Mouse (Mus musculus) urinary bladder, postnatal 25 days (tissue): ENCODE results near the gene Fads3.
A peak's percentile ranks its signal among the peaks of the same experiment; 100 is the strongest.

Experiments
- DNase-seq: peaks from one replicate; pipeline ENCODE4 v3.0.0; 2022; ENCODE audit warnings: low spot score

The Fads3 gene

DNA sequence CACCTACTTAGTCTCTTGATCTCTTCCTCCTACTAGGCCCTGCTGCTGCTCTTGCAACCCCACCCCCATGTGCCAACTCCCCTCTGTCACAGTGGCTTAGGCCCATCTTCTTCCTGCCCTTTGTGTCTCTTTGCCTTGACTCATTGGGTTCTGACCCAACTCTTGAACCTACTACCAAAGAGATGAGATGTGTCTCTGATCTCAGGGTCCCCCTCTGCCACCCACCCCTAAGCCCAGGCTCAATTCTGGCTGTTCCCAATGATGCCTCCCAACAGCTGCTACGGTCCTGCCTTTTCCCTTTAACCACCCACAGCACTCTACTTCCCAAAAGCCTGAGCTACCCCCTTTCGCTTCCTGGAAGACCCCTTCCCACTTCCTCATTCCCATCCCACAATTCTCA lies 19.4 kb upstream of the Fads3 start:
- DNase-seq = no peak

GRCm38 (mm10) chr19:10022414-10023303 lies 18.7 kb upstream of the Fads3 start:
- DNase-seq = no peak

- DNase-seq = no peak
Observed at GRCm38 (mm10) chr19:10023304-10023758, 18.0 kb upstream of the Fads3 start.

- no peak for DNase-seq
Observed at GRCm38 (mm10) chr19:10025169-10025875, 16.0 kb upstream of the Fads3 start.

DNA sequence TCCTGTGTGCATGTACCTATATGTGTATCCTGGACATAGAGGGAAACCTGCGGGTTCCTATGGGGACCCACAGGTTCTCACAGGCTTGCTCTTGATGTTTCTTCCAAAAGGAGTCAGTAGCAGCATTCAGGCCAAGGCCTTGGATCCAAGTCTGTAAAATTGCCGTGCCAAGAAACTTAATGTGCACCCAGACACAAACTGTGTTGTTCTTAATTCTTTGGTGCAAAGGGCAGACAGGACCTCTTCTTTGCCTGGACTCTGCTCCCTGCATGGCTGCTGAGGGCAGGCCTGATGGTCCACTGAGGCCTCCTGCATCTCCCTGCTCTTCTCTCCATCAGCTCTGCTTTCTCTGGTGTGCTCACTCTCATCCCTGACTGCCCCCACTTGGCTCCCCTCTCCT lies 11.6 kb upstream of the Fads3 start:
- DNase-seq = no peak

DNA sequence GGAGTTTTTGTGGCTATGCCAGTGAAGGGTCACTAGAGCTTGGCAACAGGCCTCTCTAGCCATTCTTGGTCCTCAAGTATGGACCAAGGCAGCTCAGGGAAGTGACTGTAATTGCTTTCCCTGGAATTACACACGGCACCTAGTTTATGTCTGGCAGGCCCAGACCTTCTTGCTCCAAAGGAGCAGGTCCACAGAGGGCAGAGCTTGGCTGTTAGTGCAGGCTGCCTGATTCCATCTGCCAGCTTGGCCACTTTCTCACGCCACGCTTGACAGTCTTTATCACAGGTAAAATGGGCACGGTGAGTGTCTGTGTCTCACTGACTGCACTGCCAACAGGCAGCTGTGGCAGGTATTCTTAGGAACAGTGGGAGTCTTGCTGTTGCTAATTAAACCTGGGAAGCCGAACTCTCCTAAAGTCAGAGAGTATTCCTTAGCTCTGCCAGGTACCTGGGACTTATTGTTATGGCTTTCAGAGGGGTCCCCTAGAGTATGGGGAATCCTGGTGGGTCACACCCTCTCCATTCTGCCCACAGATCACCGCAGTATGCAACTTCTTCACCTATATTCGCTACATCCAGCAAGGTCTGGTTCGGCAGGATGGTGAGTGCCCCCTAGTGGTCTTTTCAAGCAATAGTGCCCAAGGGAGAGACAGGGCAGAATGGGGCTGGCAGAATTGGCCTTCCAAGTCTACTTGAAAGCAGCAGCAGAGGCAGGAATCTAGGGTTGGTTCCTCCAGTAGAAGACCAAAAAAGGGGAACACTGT lies 8.0 kb upstream of the Fads3 start:
- peak; percentile 41 for DNase-seq

- no peak for DNase-seq
Observed at GRCm38 (mm10) chr19:10034356-10034755, 7.0 kb upstream of the Fads3 start.

GRCm38 (mm10) chr19:10034785-10035447 lies 6.5 kb upstream of the Fads3 start:
- peak; percentile 82 for DNase-seq

DNA sequence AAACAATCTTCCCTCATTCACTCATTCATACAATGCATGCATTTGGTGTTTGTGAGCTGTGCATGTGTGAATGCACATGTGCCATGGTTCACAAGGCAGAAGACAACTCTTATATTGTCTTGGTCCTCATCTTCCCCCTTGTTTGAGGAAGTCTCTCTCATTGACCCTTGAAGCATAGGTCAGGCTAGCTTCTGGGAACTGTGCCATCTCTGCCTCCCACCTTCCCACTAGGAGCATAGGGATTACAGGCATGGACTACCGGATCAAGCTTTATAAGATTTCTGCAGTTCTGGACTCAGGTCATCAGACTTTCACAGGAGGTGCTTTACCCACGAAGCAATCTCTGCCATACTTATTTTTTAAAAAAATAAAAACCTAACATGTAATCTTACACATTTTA lies 3.8 kb upstream of the Fads3 start:
- no peak for DNase-seq

- DNase-seq = no peak
Observed at GRCm38 (mm10) chr19:10038364-10038763, 3.0 kb upstream of the Fads3 start.

GRCm38 (mm10) chr19:10038910-10039309 lies 2.5 kb upstream of the Fads3 start:
- DNase-seq = no peak

DNA sequence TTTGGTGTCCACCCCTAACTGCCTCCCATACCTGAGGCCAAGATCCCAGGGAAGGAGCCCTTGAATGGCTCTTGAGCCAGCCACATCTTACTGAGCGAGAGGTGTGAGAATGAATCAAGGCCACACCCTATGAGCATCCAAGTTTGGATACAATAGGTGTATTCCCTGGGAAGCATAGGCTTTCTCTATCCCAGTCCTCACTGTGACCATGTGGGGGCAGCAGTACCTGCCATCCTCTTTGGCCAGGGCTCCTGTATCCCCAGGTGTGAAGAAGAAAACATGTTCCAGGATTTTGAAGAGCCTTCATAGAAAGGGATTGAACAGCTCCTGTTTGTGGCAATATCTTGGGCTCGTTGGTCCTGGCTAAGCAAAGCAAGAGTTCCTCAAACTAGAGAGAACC lies 1.8 kb upstream of the Fads3 start:
- no peak for DNase-seq

DNA sequence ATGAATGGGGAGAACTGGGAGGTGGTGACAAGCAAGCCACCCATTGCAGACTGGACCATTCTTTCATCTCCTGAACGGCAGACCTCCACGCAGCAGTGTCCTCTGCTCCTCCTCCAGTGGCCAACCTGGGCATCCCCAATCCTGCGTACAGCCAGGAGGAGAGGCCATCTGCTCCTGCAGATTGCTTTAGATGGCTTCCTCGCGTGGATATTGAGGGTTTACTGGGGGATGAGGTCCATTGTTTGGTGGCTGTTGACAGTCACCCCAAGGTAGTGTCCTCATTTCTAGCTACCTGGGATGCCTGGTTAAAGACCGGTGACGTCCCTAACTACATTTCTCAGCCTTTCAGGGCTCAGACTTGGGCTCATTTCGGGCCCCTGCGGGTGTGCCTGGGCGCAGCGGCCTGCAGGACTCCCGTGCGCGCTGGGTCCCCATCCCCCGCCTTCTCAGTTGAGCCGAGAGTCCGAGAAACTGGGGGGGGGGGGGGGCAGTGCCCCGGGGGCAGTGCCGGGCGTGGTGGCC lies 442 bp upstream of the Fads3 start:
- DNase-seq = no peak

GRCm38 (mm10) chr19:10042232-10042631 lies 863 bp downstream of the Fads3 start:
- no peak for DNase-seq

GRCm38 (mm10) chr19:10042816-10043215 lies 1.4 kb downstream of the Fads3 start:
- DNase-seq = no peak

- DNase-seq = no peak
Observed at GRCm38 (mm10) chr19:10043643-10044042, 2.3 kb downstream of the Fads3 start.

- DNase-seq = no peak
Observed at GRCm38 (mm10) chr19:10045707-10046106, 4.3 kb downstream of the Fads3 start.

GRCm38 (mm10) chr19:10046346-10046745 lies 5.0 kb downstream of the Fads3 start:
- DNase-seq = no peak

DNA sequence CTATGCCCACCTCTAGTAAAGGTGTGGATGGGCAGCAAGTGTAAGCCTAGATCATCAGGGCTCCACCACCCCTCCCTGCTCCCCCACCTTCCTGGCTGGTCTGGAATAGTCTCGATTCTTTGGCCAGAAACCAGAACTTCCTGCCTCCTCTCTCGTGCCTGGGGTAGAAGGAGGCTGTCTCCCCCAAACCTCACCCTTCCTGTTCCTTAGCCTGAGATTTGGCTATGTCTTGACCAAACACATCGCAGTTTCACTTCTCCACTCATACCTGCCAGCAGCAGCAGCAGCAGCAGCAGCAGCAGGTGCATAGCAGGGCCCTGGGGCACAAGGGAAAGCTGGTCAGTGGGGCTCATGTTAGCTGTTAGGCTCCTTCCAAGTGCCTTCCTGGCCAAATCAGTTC lies 5.6 kb downstream of the Fads3 start:
- no peak for DNase-seq

DNA sequence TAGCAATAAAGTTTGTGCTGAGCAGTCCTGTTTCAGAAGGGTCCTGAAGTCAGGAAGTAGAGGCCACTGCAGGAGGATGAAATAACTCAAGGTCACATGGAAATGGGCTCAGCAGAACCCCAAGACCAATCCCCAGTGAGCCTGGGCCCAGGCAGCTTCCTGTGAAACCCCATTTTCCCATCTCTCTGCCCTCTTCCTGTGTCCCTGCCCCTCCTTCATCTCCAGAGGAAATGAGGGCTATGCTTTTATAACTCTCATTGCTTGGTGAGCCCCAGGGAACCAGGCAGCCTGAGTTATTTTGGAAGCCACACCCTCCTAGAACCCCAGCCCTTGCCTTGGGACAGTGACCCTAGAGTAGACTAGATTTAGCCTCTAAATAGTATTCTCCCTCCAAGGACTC lies 8.2 kb downstream of the Fads3 start:
- DNase-seq = no peak

GRCm38 (mm10) chr19:10050438-10050837 lies 9.1 kb downstream of the Fads3 start:
- no peak for DNase-seq

DNA sequence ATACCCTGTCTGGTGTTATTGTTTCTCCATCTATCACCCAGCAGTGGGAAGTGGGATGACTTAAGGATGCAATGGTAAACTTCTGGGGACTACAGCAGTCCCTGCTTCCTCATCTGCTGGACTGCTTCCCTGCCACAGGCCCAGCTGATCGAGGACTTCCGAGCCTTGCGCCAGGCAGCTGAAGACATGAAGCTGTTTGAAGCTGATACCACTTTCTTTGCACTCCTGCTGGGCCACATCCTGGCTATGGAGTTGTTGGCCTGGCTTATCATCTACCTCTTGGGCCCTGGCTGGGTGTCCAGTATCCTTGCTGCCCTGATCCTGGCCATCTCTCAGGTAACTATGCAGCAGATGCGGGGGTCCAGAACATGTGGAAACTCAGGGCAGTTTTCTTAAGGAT lies 11.3 kb downstream of the Fads3 start:
- no peak for DNase-seq
